Mouse (Mus musculus): ENCODE results near the gene Dtl.

DNA sequence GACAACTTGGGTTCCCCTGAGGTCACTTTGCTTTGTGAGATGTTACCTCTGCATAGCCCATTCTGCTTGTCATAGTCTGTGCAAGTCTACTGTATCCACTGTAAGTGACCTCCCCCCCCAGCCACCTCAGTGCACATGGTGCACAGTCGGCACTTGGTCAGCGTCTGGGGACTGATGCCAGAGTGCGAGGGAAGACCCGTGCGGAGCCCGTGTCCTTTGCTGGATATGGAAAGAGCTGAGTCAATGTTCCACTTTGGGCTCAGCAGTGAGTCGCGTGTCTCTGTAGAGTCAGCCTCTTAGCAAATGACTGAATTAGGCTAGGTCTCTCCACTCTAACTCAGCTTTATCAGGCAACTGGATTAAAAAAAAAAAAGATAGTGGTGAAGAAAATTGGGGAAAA lies 47.5 kb upstream of the Dtl start:
- TF ChIP-seq CTCF (IDR thresholded peaks at IDR 0.05; ENCODE audit: low read depth, low read length) (no peak), POLR2A (IDR thresholded peaks at IDR 0.05; ENCODE audit: extremely low read depth, insufficient read depth, low read length) (no peak)

Measured in liver, adult 2 months (tissue).